Mouse (Mus musculus): ENCODE results near the gene Txndc16. TPM values are rescaled to one million over a fixed set of nuclear protein-coding genes. Genes with fewer than 3 reads are reported as not detected.

The Txndc16 gene
- 0.49 and 0.76 TPM in 2 replicates for polyA plus RNA-seq (2012; rRNA removed)
- polyA plus RNA-seq (2014; fragmentation: Nextera tagmentation; extraction: Ambion mirVana) = 1.5 and 1.6 TPM in 2 replicates

GRCm38 (mm10) chr14:45220090-45220956 lies at the start of gene Txndc16:
Gene Txndc16, minus strand, starts transcription at chr14:45220328.
- TF ChIP-seq CTCF (IDR thresholded peaks at IDR 0.05; ENCODE audit: low read depth) = no peak
- no peak for TF ChIP-seq EP300 (IDR thresholded peaks at IDR 0.05; ENCODE audit: low read depth)
- Histone ChIP-seq H3K27ac (no peak within 1 kb of the TSS), H3K4me1 (replicated peaks; ENCODE audit: control insufficient read depth in 2 of 2, insufficient read depth in 2 of 2, low read length in 1 of 2) (peaks cover 3 to 5% of the 10 kb centered on the region in 2 experiments; a peak in 3 of 4 replicates), H3K27me3 (ENCODE audit: control insufficient read depth, insufficient read depth, low read length) (peaks cover 21% of the 10 kb centered on the region), H3K9ac (replicated peaks) (peak within 1 kb of the TSS; percentile 37), H3K4me3 (ENCODE audit: insufficient read depth in 1 of 2, low read depth in 2 of 2, low read length in 2 of 2) (peak within 1 kb of the TSS; percentile 64 to 65), H3K4me2 (ENCODE audit: low read depth) (peak within 1 kb of the TSS; percentile 89), H3K36me3 (replicated peaks; ENCODE audit: control insufficient read depth, insufficient read depth, low read depth) (no peaks in the 10 kb centered on the region), H3K9me3 (ENCODE audit: control insufficient read depth, low read length) (no peaks in the 10 kb centered on the region)
- WGBS (ENCODE audit: insufficient replicate concordance) = under 1% methylated on average over 59 of the region's 59 CpGs
- DNase-seq (ENCODE audit: low read depth in 3 of 3, low spot score in 3 of 3) (peak; percentile 9 to 29 (median 20)), ATAC-seq (ENCODE audit: insufficient read depth) (peak; percentile 22; the same call in 1 of the 2 replicates)

GRCm38 (mm10) chr14:45263831-45264592 lies 43.9 kb upstream of the Txndc16 start:
- DNase-seq (ENCODE audit: low read depth in 3 of 3, low spot score in 3 of 3) = no peak
- TF ChIP-seq EP300 (IDR thresholded peaks at IDR 0.05; ENCODE audit: low read depth) = no peak
- no peak for TF ChIP-seq CTCF (IDR thresholded peaks at IDR 0.05; ENCODE audit: low read depth)
- ATAC-seq (ENCODE audit: insufficient read depth) = no peak
- 64% methylated on average over 3 of the region's 3 CpGs for WGBS (ENCODE audit: insufficient replicate concordance)
- no peak overlapping the region for H3K9ac ChIP-seq (replicated peaks)
- H3K27ac ChIP-seq = no peak overlapping the region
- H3K9me3 ChIP-seq (ENCODE audit: control insufficient read depth, low read length) = no peaks in the 10 kb centered on the region
- H3K4me3 ChIP-seq (ENCODE audit: insufficient read depth in 1 of 2, low read depth in 2 of 2, low read length in 2 of 2) = no peak overlapping the region
- H3K36me3 ChIP-seq (replicated peaks; ENCODE audit: control insufficient read depth, insufficient read depth, low read depth) = no peaks in the 10 kb centered on the region
- no peaks in the 10 kb centered on the region for H3K27me3 ChIP-seq (ENCODE audit: control insufficient read depth, insufficient read depth, low read length)
- H3K4me2 ChIP-seq (ENCODE audit: low read depth) = no peak overlapping the region
- H3K4me1 ChIP-seq (replicated peaks; ENCODE audit: control insufficient read depth in 2 of 2, insufficient read depth in 2 of 2, low read length in 1 of 2) = no peaks in the 10 kb centered on the region

DNA sequence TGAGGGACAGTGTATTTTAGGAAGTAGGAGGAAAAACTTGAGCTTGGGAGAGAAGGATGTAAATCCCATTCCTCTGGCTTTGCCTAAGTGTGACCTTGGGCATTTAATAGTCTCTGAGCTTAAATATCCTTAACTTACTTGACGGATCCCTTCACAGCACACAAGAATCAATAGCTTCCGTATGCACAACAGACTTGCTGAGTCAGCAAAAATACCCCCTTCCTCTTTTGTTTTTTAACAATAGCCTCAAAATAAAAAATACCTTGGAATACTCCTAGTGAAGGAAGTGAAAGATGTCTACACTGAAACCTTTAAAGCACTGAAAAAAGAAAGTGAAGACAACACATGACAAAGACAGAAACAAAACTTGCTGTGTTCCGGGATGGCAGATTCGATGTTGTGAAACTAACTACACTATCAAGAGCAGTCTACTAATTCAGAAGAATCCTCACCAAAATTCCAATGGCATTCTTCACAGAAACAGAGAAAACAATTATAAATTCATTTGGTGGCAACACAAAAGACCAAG lies 31.5 kb upstream of the Txndc16 start:
- Histone ChIP-seq H3K36me3 (replicated peaks; ENCODE audit: control insufficient read depth, insufficient read depth, low read depth) (no peaks in the 10 kb centered on the region), H3K9me3 (ENCODE audit: control insufficient read depth, low read length) (no peaks in the 10 kb centered on the region), H3K4me2 (ENCODE audit: low read depth) (no peak overlapping the region), H3K27me3 (ENCODE audit: control insufficient read depth, insufficient read depth, low read length) (no peaks in the 10 kb centered on the region), H3K4me3 (ENCODE audit: insufficient read depth in 1 of 2, low read depth in 2 of 2, low read length in 2 of 2) (no peak overlapping the region), H3K4me1 (replicated peaks; ENCODE audit: control insufficient read depth in 2 of 2, insufficient read depth in 2 of 2, low read length in 1 of 2) (no peaks in the 10 kb centered on the region), H3K27ac (no peak overlapping the region), H3K9ac (replicated peaks) (no peak overlapping the region)
- ATAC-seq (ENCODE audit: insufficient read depth) = no peak
- WGBS (ENCODE audit: insufficient replicate concordance) = 64% methylated on average over 4 of the region's 4 CpGs
- TF ChIP-seq CTCF (IDR thresholded peaks at IDR 0.05; ENCODE audit: low read depth) (no peak), EP300 (IDR thresholded peaks at IDR 0.05; ENCODE audit: low read depth) (no peak)
- DNase-seq (ENCODE audit: low read depth in 3 of 3, low spot score in 3 of 3) = no peak

GRCm38 (mm10) chr14:45241613-45242012 lies 21.5 kb upstream of the Txndc16 start:
- Histone ChIP-seq H3K4me2 (ENCODE audit: low read depth) (no peak overlapping the region), H3K4me1 (replicated peaks; ENCODE audit: control insufficient read depth in 2 of 2, insufficient read depth in 2 of 2, low read length in 1 of 2) (no peaks in the 10 kb centered on the region), H3K27me3 (ENCODE audit: control insufficient read depth, insufficient read depth, low read length) (no peaks in the 10 kb centered on the region), H3K9ac (replicated peaks) (no peak overlapping the region), H3K9me3 (ENCODE audit: control insufficient read depth, low read length) (no peaks in the 10 kb centered on the region), H3K4me3 (ENCODE audit: insufficient read depth in 1 of 2, low read depth in 2 of 2, low read length in 2 of 2) (no peak overlapping the region), H3K27ac (no peak overlapping the region), H3K36me3 (replicated peaks; ENCODE audit: control insufficient read depth, insufficient read depth, low read depth) (no peaks in the 10 kb centered on the region)
- DNase-seq (ENCODE audit: low read depth in 3 of 3, low spot score in 3 of 3) (no peak), ATAC-seq (ENCODE audit: insufficient read depth) (no peak)
- WGBS (ENCODE audit: insufficient replicate concordance) = 32% methylated on average over 1 of the region's 1 CpGs
- no peak for TF ChIP-seq EP300 (IDR thresholded peaks at IDR 0.05; ENCODE audit: low read depth)
- peak; percentile 71 for TF ChIP-seq CTCF (IDR thresholded peaks at IDR 0.05; ENCODE audit: low read depth)
